Comparison of ENCODE assay signal across 9 mouse cellular contexts in genomic region chr14:105924712-105925111, GRCm38 (mm10). TPM values are rescaled to one million over a fixed set of nuclear protein-coding genes. Genes with fewer than 3 reads are reported as not detected.
A peak's percentile ranks its signal among the peaks of the same experiment; 100 is the strongest.
DNase-seq lines count a peak whose midpoint lies in the region; ATAC-seq and TF ChIP-seq lines count a peak whose summit lies in the region.
"Had no signal": no experiment of that assay in that cellular context is flagged by ENCODE, and none has a peak within 500 bp of the region (broad histone marks: within the 10 kb centered on the region; RNA-seq: fewer than 3 reads in every experiment).

No protein-coding gene starts in this region.

- no peak for ATAC-seq in erythroblast, adult 5-6 weeks (replicated peaks; ENCODE audit: low FRiP score, poor library complexity, severe bottlenecking)
- no peak for ATAC-seq in erythroid progenitor cell, adult 5-6 weeks (replicated peaks; ENCODE audit: low FRiP score, poor library complexity, severe bottlenecking)

- peak; percentile 56 for TF ChIP-seq RAD21 in MEL (IDR thresholded peaks at IDR 0.05; ENCODE audit: low read depth, low read length)

- no peak overlapping the region for H3K27ac ChIP-seq in layer of hippocampus, adult 2 months
- H3K27ac ChIP-seq in MEL (ENCODE audit: control insufficient read depth, low read depth, low read length), result no peak overlapping the region
- H3K27ac ChIP-seq: embryonic facial prominence, embryonic 15.5 days had no signal

- H3K4me3 ChIP-seq in layer of hippocampus, adult 2 months, result no peak overlapping the region
- no peak overlapping the region for H3K4me3 ChIP-seq in MEL (ENCODE audit: control insufficient read depth in 1 of 2, insufficient read depth in 1 of 2, low read depth in 2 of 2, low read length in 2 of 2)
- H3K4me3 ChIP-seq: embryonic facial prominence, embryonic 15.5 days had no signal

- H3K27me3 ChIP-seq in MEL (ENCODE audit: control insufficient read depth in 1 of 2, insufficient read depth in 2 of 2, low read length in 2 of 2), result no peaks in the 10 kb centered on the region
- H3K27me3 ChIP-seq: embryonic facial prominence, embryonic 15.5 days had no signal

- H3K79me2 ChIP-seq in MEL (ENCODE audit: control insufficient read depth, insufficient read depth, low read length, poor library complexity), result no peaks in the 10 kb centered on the region

- TF ChIP-seq EP300 in MEL (IDR thresholded peaks at IDR 0.05; ENCODE audit: low read depth in 1 of 2, low read length in 2 of 2), result no peak

- peak; percentile 69 for DNase-seq in embryo, embryonic 10 days (ENCODE audit: low spot score)
- DNase-seq in embryo, embryonic 9.5 days (ENCODE audit: extremely low spot score), result no peak
- DNase-seq in layer of hippocampus, adult 2 months (ENCODE audit: low spot score in 2 of 2), result peak; percentile 21 to 53
- no peak for DNase-seq in layer of hippocampus, postnatal 36 days
- DNase-seq in MEL (ENCODE audit: low read depth, low spot score), result peak; percentile 17
- DNase-seq in layer of hippocampus, postnatal 14 days (ENCODE audit: low spot score in 2 of 2), result peak; percentile 16 to 58

- TF ChIP-seq POLR2A in MEL (IDR thresholded peaks at IDR 0.05; ENCODE audit: control insufficient read depth in 1 of 2, insufficient read depth in 1 of 2, low read depth in 1 of 2, low read length in 2 of 2, poor library complexity in 1 of 2), result no peak

- peak; percentile 83 for TF ChIP-seq CTCF in layer of hippocampus, adult 2 months (conservative IDR thresholded peaks at IDR 0.05)
- TF ChIP-seq CTCF in MEL (IDR thresholded peaks at IDR 0.05 in 2 of 3, conservative IDR thresholded peaks at IDR 0.05 in 1 of 3; ENCODE audit: control insufficient read depth in 1 of 3, insufficient read depth in 1 of 3, low read depth in 2 of 3, low read length in 3 of 3, poor library complexity in 1 of 3, severe bottlenecking in 1 of 3), result peak in 2 of 3 experiments; percentile 25 to 53; a peak in 3 of 6 replicates

- H3K9ac ChIP-seq in MEL (ENCODE audit: control insufficient read depth, low read depth, low read length, poor library complexity, severe bottlenecking), result no peak overlapping the region
- H3K9ac ChIP-seq: embryonic facial prominence, embryonic 15.5 days had no signal

- peaks cover 0 to 5% of the 10 kb centered on the region in 2 experiments; a peak in 2 of 4 replicates for H3K4me1 ChIP-seq in MEL (ENCODE audit: control insufficient read depth in 1 of 2, insufficient read depth in 2 of 2, low read length in 2 of 2)

- H3K9me3 ChIP-seq in MEL (replicated peaks; ENCODE audit: insufficient read depth, low read length), result no peaks in the 10 kb centered on the region
- H3K9me3 ChIP-seq: embryonic facial prominence, embryonic 15.5 days had no signal

- peaks cover 0 to 6% of the 10 kb centered on the region in 2 experiments; a peak in 2 of 4 replicates for H3K36me3 ChIP-seq in MEL (ENCODE audit: control insufficient read depth in 1 of 2, insufficient read depth in 2 of 2, low read length in 2 of 2)
- H3K36me3 ChIP-seq: embryonic facial prominence, embryonic 15.5 days had no signal

TF ChIP-seq in MEL, 35 proteins besides CTCF, POLR2A, EP300 and RAD21:
- TF ChIP-seq ZNF384 (IDR thresholded peaks at IDR 0.05; ENCODE audit: low read depth, low read length), result peak; percentile 96
- no peak for TF ChIP-seq TBP (IDR thresholded peaks at IDR 0.05; ENCODE audit: low read depth, low read length)
- no peak for TF ChIP-seq USF2 (IDR thresholded peaks at IDR 0.05; ENCODE audit: borderline replicate concordance in 1 of 2, insufficient read depth in 1 of 2, low read depth in 1 of 2, low read length in 2 of 2)
- TF ChIP-seq ZKSCAN1 (IDR thresholded peaks at IDR 0.05; ENCODE audit: low read depth, low read length), result no peak
- peak; percentile 71 for TF ChIP-seq SMC3 (IDR thresholded peaks at IDR 0.05; ENCODE audit: low read depth, low read length)
- TF ChIP-seq POLR2AphosphoS2 (IDR thresholded peaks at IDR 0.05; ENCODE audit: low read length), result no peak
- no peak for TF ChIP-seq TCF12 (IDR thresholded peaks at IDR 0.05; ENCODE audit: low read depth, low read length)
- no peak for TF ChIP-seq ETS1 (IDR thresholded peaks at IDR 0.05; ENCODE audit: low read depth, low read length)
- no peak for TF ChIP-seq KAT2A (conservative IDR thresholded peaks at IDR 0.05; ENCODE audit: low read depth, low read length)
- TF ChIP-seq NRF1 (IDR thresholded peaks at IDR 0.05; ENCODE audit: insufficient read depth, low read depth, low read length, poor library complexity, severe bottlenecking), result no peak
- no peak for TF ChIP-seq HCFC1 (IDR thresholded peaks at IDR 0.05; ENCODE audit: low read depth, low read length)
- no peak for TF ChIP-seq NELFE (IDR thresholded peaks at IDR 0.05; ENCODE audit: low read depth, low read length)
- peak; percentile 53 for TF ChIP-seq ZC3H11A (IDR thresholded peaks at IDR 0.05; ENCODE audit: low read depth, low read length)
- TF ChIP-seq MXI1 (IDR thresholded peaks at IDR 0.05; ENCODE audit: low read depth, low read length), result no peak
- no peak for TF ChIP-seq SIN3A (IDR thresholded peaks at IDR 0.05; ENCODE audit: low read length)
- no peak for TF ChIP-seq CHD2 (IDR thresholded peaks at IDR 0.05; ENCODE audit: low read length)
- TF ChIP-seq TAL1 (IDR thresholded peaks at IDR 0.05; ENCODE audit: low read length), result no peak
- TF ChIP-seq GABPA (IDR thresholded peaks at IDR 0.05; ENCODE audit: low read depth, low read length), result no peak
- no peak for TF ChIP-seq USF1 (IDR thresholded peaks at IDR 0.05; ENCODE audit: low read depth, low read length)
- no peak for TF ChIP-seq MAX (IDR thresholded peaks at IDR 0.05; ENCODE audit: low read length)
- TF ChIP-seq UBTF (IDR thresholded peaks at IDR 0.05; ENCODE audit: borderline replicate concordance, insufficient read depth, low read depth, low read length), result no peak
- no peak for TF ChIP-seq RCOR1 (IDR thresholded peaks at IDR 0.05; ENCODE audit: low read depth, low read length)

RNA-seq across cellular contexts. Expression of gene Spry2, which starts 28.1 kb away (rescaled TPM):
- total RNA-seq in layer of hippocampus, adult 2 months (2021), result 10 to 100 TPM; 66.7 to 74.2 TPM
- 10 to 100 TPM; 63.9 to 64.0 TPM for total RNA-seq in layer of hippocampus, postnatal 36 days (2021)
- total RNA-seq in MEL (2012; rRNA removed), result not detected in 2 replicates
- under 1 TPM in 1 of 2 experiments, not detected in 1; 0.07 TPM for polyA plus RNA-seq in MEL (2012; ENCODE audit: insufficient read depth in 1 of 2, insufficient read length in 2 of 2, low read depth in 1 of 2, low replicate concordance in 2 of 2, missing spikeins in 1 of 2)
- total RNA-seq in layer of hippocampus, postnatal 14 days (2021), result 10 to 100 TPM; 60.5 to 75.1 TPM
- total RNA-seq in erythroblast, adult 5-6 weeks (2015; ENCODE audit: low replicate concordance), result 2.5 and 3.7 TPM in 2 replicates
- total RNA-seq in erythroblast, adult 5-6 weeks (2017; ENCODE audit: low replicate concordance), result 1.8 and 2.8 TPM in 2 replicates
- total RNA-seq in erythroid progenitor cell, adult 5-6 weeks (2015; ENCODE audit: low replicate concordance), result 5.0 and 5.9 TPM in 2 replicates
- total RNA-seq in erythroid progenitor cell, adult 5-6 weeks (2017; ENCODE audit: low replicate concordance), result 4.6 TPM in 1 of 2 replicates, not detected in the other

Comparison
In these comparisons a context has a peak if more than half of its experiments do, and no peak if none do; other contexts are left out.
1. DNase-seq: peak in embryo, embryonic 10 days (single experiment), layer of hippocampus, adult 2 months (2 of 2), MEL (single experiment) and layer of hippocampus, postnatal 14 days (2 of 2); none in embryo, embryonic 9.5 days (single experiment) and layer of hippocampus, postnatal 36 days (0 of 2).
2. RNA of gene Spry2, which starts 28.1 kb away (total RNA-seq): 60.5 to 75.1 TPM in layer of hippocampus, postnatal 14 days, 66.7 to 74.2 TPM in layer of hippocampus, adult 2 months and 63.9 to 64.0 TPM in layer of hippocampus, postnatal 36 days; 4.6 to 5.9 TPM in erythroid progenitor cell, adult 5-6 weeks, 1.8 to 3.7 TPM in erythroblast, adult 5-6 weeks and not detected in MEL; every median in the first group is over 4 times any median in the second.